Mouse (Mus musculus): ENCODE measurements around the gene Klf8. TPM values are rescaled to one million over a fixed set of nuclear protein-coding genes. Genes with fewer than 3 reads are reported as not detected.

The Klf8 gene
- polyA plus RNA-seq, 1 experiment: 0.73 TPM

DNA sequence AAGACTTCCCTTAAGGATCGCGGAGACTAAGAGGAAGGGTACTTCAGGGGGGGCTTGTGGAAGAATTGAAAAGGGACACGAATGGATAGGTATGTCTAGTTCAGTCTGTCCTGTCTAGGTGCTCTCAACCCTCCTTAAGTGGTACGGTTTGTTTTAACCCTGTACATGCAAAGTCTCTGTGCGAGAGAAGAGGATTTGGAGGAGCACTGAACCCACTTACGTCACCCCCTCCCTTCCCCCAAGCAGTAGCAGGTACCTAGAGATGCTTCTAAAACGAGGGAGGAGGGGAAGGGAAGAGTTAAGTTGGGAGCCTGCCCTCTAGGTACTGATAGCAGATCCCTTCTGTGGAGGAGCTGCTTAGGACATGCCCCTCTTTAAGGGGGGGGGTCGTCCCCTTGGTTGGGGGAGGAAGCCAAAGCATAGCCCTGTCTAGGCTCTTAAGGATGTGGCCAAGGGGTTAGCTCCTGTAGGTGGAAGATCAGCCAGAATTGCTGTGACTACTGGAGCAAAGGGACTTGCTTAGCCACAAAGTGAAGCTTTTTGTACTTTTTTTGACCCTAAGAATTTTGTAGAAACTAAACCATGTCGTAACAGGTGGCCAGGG, 123.5 kb downstream of the Klf8 start:
- H3K4me3 ChIP-seq (ENCODE audit: control insufficient read depth, low read depth, low read length): peak overlapping the region; percentile 74
- peaks cover 2% of the 10 kb centered on the region for H3K4me1 ChIP-seq (ENCODE audit: control insufficient read depth, insufficient read depth, low read length)
- H3K36me3 ChIP-seq (ENCODE audit: control insufficient read depth, insufficient read depth, low read length): no peaks in the 10 kb centered on the region
- H3K27ac ChIP-seq (ENCODE audit: control insufficient read depth, insufficient read depth, low read depth, low read length): no peak overlapping the region
- no peaks in the 10 kb centered on the region for H3K27me3 ChIP-seq (ENCODE audit: control insufficient read depth, insufficient read depth, low read length)
- no peak for TF ChIP-seq CTCF (IDR thresholded peaks at IDR 0.05; ENCODE audit: control insufficient read depth, insufficient read depth, insufficient replicate concordance, low read depth, low read length)
- TF ChIP-seq POLR2A (IDR thresholded peaks at IDR 0.05; ENCODE audit: control insufficient read depth, low read depth, low read length): no peak

- H3K27me3 ChIP-seq (ENCODE audit: control insufficient read depth, insufficient read depth, low read length): no peaks in the 10 kb centered on the region
- no peaks in the 10 kb centered on the region for H3K4me1 ChIP-seq (ENCODE audit: control insufficient read depth, insufficient read depth, low read length)
- no peaks in the 10 kb centered on the region for H3K36me3 ChIP-seq (ENCODE audit: control insufficient read depth, insufficient read depth, low read length)
- TF ChIP-seq POLR2A (IDR thresholded peaks at IDR 0.05; ENCODE audit: control insufficient read depth, low read depth, low read length): no peak
- TF ChIP-seq CTCF (IDR thresholded peaks at IDR 0.05; ENCODE audit: control insufficient read depth, insufficient read depth, insufficient replicate concordance, low read depth, low read length): peak; percentile 37; the same call in 1 of the 2 replicates
- H3K4me3 ChIP-seq (ENCODE audit: control insufficient read depth, low read depth, low read length): no peak overlapping the region
- H3K27ac ChIP-seq (ENCODE audit: control insufficient read depth, insufficient read depth, low read depth, low read length): no peak overlapping the region
Observed at GRCm38 (mm10) chrX:153366754-153367153, 129.5 kb downstream of the Klf8 start.

DNA sequence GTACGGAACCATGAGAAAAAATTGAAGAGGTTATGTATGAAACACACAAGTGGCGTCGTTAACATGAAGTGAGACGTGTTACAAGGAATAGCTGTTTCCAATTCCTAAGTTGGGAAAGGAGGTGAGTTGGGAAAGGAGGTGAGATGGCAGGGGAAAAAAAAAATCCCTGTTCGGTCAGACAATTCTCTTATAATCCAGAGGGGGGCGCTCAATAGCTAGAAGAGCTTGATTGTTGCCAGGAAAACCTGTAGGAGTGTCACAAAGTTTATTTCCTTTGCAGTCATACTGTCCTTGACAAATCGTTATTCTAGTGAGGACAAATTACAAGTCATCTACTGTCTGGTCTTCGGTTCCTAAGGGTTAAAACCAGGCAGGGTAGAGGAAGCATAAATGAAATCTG, 132.5 kb downstream of the Klf8 start:
- Histone ChIP-seq H3K27me3 (ENCODE audit: control insufficient read depth, insufficient read depth, low read length) (no peaks in the 10 kb centered on the region), H3K27ac (ENCODE audit: control insufficient read depth, insufficient read depth, low read depth, low read length) (no peak overlapping the region), H3K36me3 (ENCODE audit: control insufficient read depth, insufficient read depth, low read length) (no peaks in the 10 kb centered on the region), H3K4me3 (ENCODE audit: control insufficient read depth, low read depth, low read length) (no peak overlapping the region), H3K4me1 (ENCODE audit: control insufficient read depth, insufficient read depth, low read length) (no peaks in the 10 kb centered on the region)
- no peak for TF ChIP-seq CTCF (IDR thresholded peaks at IDR 0.05; ENCODE audit: control insufficient read depth, insufficient read depth, insufficient replicate concordance, low read depth, low read length)
- TF ChIP-seq POLR2A (IDR thresholded peaks at IDR 0.05; ENCODE audit: control insufficient read depth, low read depth, low read length): no peak

DNA sequence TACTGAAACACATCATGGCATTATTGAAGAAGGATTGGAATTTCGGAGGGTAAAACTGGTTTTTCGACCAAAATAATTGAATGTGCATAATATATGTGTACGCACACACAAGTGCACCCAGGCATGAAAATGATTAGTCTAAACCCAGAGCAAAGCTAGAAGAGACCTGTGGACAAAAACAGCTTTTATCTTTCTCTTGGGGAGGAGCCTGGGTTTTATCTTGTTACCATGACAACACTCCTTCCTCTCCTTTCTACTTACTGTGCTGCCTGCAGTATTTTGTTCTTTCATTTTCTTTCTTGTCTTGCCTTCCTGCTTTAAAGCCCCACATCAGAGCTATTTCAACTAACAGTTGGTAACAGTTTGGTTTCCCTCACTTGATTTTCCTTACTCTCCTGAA, 137.8 kb downstream of the Klf8 start:
- no peak overlapping the region for H3K4me3 ChIP-seq (ENCODE audit: control insufficient read depth, low read depth, low read length)
- no peaks in the 10 kb centered on the region for H3K36me3 ChIP-seq (ENCODE audit: control insufficient read depth, insufficient read depth, low read length)
- no peaks in the 10 kb centered on the region for H3K4me1 ChIP-seq (ENCODE audit: control insufficient read depth, insufficient read depth, low read length)
- H3K27ac ChIP-seq (ENCODE audit: control insufficient read depth, insufficient read depth, low read depth, low read length): no peak overlapping the region
- H3K27me3 ChIP-seq (ENCODE audit: control insufficient read depth, insufficient read depth, low read length): no peaks in the 10 kb centered on the region
- no peak for TF ChIP-seq POLR2A (IDR thresholded peaks at IDR 0.05; ENCODE audit: control insufficient read depth, low read depth, low read length)
- no peak for TF ChIP-seq CTCF (IDR thresholded peaks at IDR 0.05; ENCODE audit: control insufficient read depth, insufficient read depth, insufficient replicate concordance, low read depth, low read length)

DNA sequence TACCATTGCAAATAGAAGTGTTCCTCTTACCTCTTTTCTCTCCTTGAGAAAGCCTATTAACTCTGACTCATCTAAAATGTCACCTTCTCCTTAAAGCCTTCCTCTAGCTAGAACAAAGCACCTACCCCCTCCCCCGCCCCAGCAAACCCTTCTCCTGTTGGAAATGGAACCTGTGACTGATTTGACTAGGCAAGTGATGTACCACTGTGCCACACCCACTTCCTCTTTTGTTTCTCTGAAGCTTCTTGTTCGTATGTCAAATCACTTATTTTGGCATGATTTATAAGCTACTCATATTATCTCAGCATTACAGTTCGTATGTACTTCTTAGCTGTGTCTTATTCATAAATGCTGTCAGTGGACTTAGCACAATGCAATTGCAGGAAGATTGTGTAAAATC, 144.5 kb downstream of the Klf8 start:
- Histone ChIP-seq H3K4me1 (ENCODE audit: control insufficient read depth, insufficient read depth, low read length) (no peaks in the 10 kb centered on the region), H3K27me3 (ENCODE audit: control insufficient read depth, insufficient read depth, low read length) (no peaks in the 10 kb centered on the region), H3K4me3 (ENCODE audit: control insufficient read depth, low read depth, low read length) (no peak overlapping the region), H3K36me3 (ENCODE audit: control insufficient read depth, insufficient read depth, low read length) (no peaks in the 10 kb centered on the region), H3K27ac (ENCODE audit: control insufficient read depth, insufficient read depth, low read depth, low read length) (no peak overlapping the region)
- TF ChIP-seq CTCF (IDR thresholded peaks at IDR 0.05; ENCODE audit: control insufficient read depth, insufficient read depth, insufficient replicate concordance, low read depth, low read length) (no peak), POLR2A (IDR thresholded peaks at IDR 0.05; ENCODE audit: control insufficient read depth, low read depth, low read length) (no peak)

- no peak overlapping the region for H3K4me3 ChIP-seq (ENCODE audit: control insufficient read depth, low read depth, low read length)
- no peaks in the 10 kb centered on the region for H3K4me1 ChIP-seq (ENCODE audit: control insufficient read depth, insufficient read depth, low read length)
- no peaks in the 10 kb centered on the region for H3K36me3 ChIP-seq (ENCODE audit: control insufficient read depth, insufficient read depth, low read length)
- no peak for TF ChIP-seq CTCF (IDR thresholded peaks at IDR 0.05; ENCODE audit: control insufficient read depth, insufficient read depth, insufficient replicate concordance, low read depth, low read length)
- no peak for TF ChIP-seq POLR2A (IDR thresholded peaks at IDR 0.05; ENCODE audit: control insufficient read depth, low read depth, low read length)
- no peaks in the 10 kb centered on the region for H3K27me3 ChIP-seq (ENCODE audit: control insufficient read depth, insufficient read depth, low read length)
- no peak overlapping the region for H3K27ac ChIP-seq (ENCODE audit: control insufficient read depth, insufficient read depth, low read depth, low read length)
Observed at GRCm38 (mm10) chrX:153389291-153389690, 152.0 kb downstream of the Klf8 start.

DNA sequence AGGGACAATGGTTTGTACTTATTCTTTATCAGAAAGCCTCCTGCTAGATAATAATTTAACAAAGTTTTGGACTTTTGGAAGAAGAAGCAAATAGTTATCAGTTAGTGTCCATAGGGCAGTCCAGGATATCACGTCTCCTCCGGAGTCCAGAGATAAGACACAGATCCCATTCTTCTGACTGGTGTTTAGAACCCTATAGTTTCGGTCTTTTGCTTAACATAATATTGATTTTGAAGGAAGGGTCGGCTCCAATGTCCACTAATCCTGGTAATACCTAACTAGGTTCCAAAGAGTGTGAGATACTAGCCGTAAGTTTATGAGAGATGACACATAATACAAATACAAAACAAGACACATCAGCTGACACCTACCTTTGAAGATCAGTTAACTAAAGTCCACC, 179.8 kb downstream of the Klf8 start:
- Histone ChIP-seq H3K27me3 (ENCODE audit: control insufficient read depth, insufficient read depth, low read length) (no peaks in the 10 kb centered on the region), H3K4me1 (ENCODE audit: control insufficient read depth, insufficient read depth, low read length) (no peaks in the 10 kb centered on the region)
- no peak for TF ChIP-seq POLR2A (IDR thresholded peaks at IDR 0.05; ENCODE audit: control insufficient read depth, low read depth, low read length)
- no peak for TF ChIP-seq CTCF (IDR thresholded peaks at IDR 0.05; ENCODE audit: control insufficient read depth, insufficient read depth, insufficient replicate concordance, low read depth, low read length)

More for the DNA sequence above, 179.8 kb downstream of the Klf8 start:
- Histone ChIP-seq H3K36me3 (ENCODE audit: control insufficient read depth, insufficient read depth, low read length) (no peaks in the 10 kb centered on the region), H3K4me3 (ENCODE audit: control insufficient read depth, low read depth, low read length) (no peak overlapping the region), H3K27ac (ENCODE audit: control insufficient read depth, insufficient read depth, low read depth, low read length) (no peak overlapping the region)
